Mouse (Mus musculus): ENCODE results near the gene Asic1.

The Asic1 gene

DNA sequence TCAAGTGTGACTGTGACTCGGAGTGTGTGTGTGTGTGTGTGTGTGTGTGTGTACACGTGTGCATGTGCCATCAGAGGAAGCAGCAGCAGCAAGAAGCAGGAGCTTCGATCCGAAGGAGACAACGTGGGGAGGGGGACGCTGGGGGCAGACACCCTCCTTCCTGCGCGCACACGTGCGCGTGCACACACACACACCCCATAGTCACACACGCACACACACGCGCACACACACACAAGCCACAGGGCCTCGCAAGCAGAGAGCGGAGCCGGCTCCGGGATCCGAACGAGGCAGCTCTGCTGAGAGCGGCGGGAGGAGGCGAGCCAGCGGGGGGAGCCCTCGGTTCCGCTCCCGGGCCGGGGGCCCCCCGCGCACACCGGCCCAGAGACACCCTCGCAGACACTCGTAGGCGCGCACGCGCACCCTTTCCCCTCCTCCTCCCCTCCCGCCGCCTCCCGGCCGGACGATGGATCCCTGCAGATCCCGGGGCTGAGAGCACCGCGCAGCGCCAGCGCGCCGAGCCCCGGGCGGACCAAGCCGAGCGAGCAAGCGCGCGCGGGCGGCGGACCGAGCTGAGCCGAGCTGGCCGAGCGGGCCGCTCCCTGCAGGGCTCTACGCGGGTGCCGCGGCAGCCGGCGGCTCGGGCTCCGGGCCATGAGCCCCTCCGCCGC lies at the start of gene Asic1:
Gene Asic1, plus strand, starts transcription at position 215 of the 668 bp plus-strand sequence.
- peak; percentile 35 to 40 for DNase-seq

DNA sequence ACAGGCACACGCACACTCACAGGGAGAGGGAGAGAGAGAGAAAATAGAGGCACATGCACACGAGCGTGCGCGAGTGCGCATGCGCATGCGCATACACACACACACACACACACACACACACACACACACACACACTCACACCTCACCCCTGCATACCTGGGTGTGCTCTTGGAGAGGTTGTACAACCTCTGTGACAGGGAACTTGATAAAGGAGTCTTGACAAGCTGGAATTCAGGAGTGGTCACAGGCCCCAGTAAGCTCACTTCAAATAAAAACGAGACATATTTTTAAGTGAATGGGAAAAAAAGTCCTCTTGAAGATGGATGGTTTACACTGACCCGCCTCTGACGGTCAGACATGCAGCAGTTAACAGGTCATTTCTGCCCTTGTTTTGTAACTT lies 48.1 kb upstream of the Asic1 start:
- no peak for DNase-seq

DNA sequence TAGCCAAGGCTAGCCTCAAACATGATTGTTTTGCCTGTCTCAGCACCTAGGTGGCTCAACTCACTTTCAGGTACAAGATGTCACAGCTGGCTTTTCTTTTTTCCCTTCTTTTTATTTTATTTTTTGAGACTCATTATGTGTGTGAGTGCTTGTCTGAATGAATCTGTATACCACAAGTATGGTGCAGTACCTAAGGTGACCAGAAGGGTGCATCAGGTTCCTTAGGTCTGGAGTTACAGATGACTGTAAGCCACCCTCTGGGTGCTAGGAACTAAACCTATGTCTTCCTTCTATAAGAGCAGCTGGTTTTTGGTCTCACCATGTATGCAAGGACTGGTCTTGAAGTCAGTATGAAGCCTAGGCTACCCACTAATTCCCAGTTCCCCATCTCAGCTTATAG lies 38.5 kb upstream of the Asic1 start:
- DNase-seq = no peak

DNA sequence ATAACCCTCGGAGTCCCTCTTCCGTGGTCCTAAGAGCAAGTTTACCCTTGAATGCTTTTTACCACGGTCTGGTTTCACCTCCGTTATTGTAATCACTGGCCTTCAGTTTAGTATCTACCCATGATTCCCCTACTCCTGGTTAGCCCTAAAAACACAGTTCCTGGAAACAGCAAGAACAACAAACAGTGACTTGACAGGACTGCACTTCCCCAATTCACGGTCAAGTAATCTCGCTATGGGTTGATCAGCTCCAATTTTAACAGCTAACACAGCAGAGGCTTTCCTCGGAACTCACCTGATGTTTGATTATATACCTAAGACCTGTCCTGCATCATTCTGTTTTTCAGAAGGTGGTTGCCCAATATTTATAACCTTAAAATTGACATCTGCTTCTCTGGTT lies 35.5 kb upstream of the Asic1 start:
- DNase-seq = no peak

DNA sequence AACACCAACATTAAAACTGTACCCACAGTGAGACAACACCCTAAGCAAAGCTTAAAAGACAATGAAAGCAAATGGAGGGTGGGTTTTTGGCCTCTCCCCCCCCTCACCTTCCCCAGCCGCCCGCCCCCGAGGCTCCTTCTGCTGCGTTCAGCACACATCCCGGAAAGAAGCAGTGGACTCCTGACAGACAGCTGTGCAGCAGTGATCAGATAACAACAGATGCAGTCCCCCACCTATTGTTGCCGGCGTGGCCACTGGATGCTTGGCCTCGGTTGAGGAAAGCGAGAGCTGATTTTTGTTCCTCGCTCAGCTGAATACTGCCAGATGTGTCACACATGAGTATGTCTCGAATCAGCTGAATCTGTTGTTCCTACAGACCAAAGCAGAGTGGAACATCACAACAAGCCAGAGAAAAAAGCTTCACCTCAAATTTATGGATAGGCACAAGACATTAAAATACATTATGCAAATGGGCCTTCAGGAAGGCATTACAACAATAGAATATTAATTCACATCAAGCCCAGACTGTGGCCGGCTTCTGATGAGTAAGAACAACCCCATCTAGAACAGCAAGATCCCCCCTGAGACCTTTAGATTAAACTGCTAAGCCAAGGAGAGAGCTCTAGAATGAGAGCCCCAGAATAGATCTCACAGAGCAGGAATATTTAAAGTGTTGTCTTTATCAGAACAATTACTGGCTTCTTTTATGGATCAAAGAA lies 32.6 kb upstream of the Asic1 start:
- DNase-seq = no peak

DNA sequence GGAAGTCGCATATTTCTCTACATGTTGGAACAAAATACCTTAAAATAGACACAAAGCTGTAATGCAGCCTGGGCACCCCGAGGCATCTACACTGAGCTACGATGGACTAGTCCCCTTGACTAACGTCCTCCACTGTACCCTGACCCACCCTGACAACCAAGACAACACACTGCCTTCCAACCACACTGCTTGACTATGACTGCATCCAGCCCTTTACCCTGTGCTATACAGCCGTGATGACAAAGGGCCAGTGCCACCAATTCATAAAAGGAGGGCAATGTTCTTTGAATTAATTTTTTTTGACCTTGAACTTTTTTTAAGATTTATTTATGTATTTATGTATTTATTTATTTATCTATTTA lies 32.1 kb upstream of the Asic1 start:
- DNase-seq = no peak

DNA sequence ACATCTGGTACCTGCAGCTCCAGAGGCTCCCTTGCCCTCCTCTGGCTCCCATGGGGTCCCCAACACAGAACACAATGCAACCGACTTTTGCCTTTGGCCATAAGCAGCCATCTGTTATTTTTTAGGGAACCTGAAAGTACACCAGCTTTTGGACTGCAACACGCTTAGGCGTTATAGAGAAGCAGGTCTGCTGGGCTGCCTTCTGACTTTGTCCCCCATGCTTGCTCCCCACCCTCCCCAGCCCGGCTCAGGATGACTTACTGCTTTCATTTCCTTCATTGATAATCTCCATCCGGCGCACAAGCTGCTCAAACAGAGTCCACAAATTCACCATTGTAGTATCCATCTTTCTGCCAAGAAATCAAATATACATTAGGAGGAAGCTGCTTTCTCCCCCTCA lies 27.5 kb upstream of the Asic1 start:
- DNase-seq = no peak

DNA sequence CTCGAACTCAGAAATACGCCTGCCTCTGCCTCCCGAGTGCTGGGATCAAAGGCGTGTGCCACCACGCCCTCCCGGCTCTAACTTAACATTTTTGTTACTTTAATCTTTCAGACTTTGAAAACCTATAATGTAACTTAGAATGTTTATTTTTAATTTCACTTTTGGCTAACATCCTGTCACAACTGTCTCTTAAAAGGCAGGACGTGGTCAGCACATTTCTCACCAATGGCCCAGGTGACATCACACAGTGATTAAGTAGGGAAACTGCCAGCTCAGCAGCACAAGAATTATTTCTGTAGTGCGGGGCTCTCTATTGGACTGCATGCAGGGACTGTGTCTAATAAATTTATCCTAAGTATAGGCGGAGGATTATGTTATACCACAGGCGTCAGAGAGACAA lies 26.3 kb upstream of the Asic1 start:
- DNase-seq = no peak

DNA sequence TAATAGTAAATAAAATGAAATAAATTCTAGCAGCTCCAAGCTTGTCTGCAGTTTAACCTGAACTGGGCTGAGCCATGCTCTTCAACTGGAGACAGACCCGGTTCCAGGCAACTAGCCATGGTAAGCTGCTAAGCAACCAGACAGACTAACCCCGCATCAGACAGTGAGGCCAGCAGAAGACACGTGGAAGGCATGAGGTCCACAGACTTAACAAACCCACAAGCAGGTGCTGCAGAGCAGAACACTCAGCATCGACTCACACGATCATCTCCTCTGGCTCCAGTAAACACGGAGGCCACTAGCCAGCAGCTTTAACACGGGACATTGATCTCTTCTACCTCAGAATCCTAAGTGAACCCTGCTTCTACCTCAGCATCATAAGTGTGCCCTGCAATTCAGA lies 25.4 kb upstream of the Asic1 start:
- DNase-seq = no peak

DNA sequence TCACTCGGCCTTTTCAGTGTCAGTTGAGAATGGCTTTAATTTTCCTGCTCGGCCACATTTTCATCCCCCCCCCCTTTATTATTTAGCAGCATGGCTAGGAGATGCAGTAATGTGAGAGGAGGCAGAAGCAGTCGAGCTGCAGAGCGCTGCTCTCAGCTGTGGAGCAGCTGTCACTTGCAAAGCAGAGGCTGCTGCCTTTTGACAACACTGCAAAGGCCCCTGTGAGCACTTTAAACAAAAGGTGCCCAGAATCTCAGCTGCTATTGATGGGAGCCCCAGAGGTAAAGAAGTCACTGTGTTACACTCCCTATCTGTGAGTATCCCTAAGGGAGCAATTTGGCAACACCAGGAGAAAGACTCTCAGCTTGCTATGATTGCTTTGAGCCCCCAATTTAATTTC lies 21.8 kb upstream of the Asic1 start:
- no peak for DNase-seq

DNA sequence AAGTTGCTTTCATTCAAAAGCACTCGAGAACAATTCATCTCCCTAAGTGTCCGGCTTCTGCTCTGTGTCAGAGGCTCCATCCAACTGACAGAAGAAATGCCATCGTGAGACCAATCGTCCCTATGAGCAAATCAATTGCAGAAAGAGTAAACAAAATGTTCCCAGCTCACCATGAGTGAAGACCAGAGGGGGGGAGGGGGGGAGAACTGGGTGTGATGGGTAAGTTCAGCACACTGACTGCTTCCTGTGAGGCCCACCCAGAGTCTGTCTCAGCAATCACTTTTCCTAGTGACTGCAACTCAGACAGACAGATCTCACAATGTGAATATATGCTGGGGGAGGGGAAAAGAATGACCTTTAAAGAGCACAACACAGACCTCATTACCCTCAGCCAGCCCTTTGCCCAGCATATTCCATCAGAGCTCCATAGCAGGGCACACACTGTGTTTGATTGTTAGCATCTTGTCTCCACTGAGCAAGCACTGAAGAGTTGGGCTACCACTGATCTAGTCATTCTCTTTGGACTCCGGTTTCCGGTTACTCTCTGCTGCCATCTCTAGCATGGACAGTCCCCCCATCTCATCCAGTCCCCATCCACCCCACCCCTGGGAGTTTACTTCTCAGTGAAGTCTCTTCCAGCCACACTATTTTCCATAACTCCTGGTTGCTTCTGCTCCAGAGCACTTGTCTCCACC lies 21.0 kb upstream of the Asic1 start:
- DNase-seq = no peak

DNA sequence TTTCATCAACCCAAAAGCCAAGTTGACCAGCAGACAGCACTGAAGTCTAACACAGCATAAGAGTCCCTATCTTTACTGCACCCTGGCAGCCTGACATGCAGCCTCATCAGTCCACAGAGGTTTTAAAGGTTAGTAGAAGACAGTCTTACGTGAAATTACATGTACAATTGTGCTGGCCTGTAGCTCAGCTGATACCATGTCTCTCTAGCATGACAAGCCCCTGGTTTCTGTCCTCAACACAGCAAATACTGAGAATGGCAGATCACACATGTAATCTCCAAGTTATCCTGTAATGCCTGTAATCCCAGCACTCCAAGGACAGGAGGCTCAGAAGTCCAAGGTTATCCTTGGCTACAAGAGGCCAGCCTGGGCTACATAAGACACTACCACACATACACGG lies 19.9 kb upstream of the Asic1 start:
- no peak for DNase-seq

DNA sequence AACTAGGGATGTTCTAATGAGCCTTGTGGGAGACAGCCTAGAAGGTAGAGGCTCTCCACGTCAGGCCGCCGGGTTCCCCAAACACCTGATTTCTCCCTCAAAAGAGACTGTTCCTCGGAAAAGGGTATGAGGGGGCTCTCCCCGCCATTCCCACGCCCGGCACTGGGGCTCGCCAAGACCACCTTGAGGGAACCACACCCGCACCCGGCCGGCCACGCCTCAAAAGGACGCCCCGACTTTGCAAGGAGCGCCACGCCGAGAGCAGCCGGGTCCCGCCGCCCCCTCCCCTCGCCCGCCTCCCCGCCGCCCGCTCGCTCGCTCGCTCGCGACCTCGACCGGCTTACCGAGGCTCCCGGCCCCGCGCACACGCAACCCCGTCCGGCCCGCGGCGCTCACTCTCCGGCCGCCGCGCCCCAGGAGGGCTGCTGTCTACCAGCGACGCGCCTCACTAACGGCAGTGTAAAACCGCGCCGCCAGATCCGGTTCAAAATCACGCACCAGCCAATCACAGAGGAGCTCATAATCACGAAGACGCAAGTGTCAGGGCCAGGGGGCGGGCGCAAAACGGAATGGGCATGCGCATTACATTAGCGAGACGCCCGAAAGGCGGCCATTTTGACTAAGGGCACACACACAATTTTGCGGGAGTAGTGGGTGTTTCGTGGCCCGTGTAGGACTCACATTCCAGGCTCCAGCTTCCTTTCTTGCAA lies 18.9 kb upstream of the Asic1 start, which contains the start of gene Racgap1:
Gene Racgap1, minus strand, starts transcription at position 494 of the 710 bp plus-strand sequence.
- DNase-seq = peak; percentile 96 to 99

DNA sequence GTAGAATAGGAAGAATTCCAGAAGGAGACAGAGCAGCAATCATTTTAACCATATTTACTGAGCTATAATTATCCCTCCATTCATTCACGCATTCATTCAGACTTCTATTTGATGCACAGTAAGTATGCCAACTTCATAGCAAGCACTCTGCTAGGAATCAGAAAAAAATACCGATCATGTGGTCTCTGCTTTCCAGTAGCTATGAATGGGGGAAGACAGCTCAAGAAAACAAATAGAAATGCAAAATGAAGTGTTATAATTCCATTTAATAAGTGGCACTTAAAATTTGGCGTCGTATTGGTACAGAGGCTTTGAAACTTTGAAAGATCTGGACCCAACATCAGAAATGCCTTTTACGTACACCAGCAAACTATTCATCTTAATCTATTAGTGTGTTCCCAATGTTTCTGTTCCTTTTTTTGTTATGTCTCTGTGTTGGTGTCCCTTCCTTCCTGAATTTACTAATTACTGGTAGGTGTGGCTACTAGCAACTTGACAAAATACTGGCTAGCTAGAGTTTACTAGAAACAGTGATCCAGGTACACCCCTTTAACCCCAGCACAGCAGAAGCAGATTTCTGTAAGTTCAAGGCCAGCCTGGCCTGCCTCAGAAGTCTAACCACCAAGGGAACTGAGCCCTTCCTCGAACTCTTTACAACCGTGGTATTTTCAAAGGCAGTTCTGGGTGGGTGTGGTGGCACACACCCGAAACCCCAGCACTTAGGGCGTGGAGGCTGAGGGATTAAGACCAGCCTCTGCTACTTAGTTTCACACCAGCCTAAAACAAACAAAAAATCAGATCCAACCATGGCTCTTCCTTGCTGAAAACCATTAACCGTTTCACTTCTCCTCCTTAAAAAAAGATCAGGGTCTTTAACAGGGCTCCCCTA lies 17.9 kb upstream of the Asic1 start:
- DNase-seq = no peak

DNA sequence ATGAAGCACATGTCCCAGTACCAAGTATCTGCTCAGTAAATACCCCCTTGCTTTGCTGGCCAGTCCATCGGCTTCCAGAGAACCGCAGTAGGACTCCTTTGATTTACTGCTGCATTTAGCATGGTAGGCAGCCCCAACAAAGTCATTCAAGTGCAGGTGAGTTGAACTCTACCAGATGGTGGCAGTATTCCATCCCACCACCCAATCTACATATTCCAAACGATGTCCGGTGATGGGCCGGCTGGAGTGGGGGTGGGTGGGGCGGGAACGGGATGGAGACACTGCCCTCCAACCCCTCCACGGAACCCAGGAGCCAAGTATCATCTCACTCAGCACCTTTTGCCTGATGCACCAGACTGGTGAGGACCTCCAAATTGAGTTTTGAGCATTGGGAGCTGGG lies 16.9 kb upstream of the Asic1 start:
- DNase-seq = no peak

DNA sequence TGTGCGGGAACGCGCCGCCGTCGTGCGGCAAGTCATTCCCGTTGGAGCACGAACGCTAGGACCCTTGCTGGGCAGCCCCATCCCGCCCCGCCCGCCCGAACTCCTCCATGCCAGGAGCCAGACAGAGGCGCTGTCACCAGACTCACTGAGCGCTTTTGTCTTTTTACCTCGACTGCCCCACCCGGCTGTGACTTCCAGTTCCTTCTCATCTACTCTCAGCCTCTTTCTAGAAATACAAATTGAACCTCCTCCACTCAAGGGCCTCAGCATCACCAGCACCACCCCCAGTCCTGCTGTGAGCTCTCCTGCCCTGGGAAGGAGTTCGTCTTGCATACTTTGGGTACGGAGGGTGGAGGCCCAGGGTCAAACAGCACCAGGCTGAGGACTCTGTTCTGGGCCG lies 16.3 kb upstream of the Asic1 start:
- no peak for DNase-seq

DNA sequence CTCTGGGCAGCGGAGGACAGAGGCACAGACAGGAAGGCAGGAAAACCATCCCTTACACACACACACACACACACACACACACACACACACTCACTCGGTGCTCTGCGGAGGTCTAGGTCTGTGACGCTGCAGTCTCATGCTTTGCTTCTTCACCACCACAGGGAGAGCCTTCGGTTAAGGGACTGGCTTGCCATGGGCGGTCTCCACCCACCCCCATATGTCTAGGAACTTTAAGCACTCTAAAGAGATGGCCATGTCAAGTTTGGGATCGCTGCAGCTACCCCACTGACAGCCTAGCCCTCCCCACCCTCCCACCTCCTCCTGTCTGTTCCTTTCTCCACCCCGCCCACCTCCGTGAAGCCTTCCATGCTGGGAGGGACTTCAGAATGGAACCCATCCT lies 14.2 kb upstream of the Asic1 start:
- DNase-seq = no peak

DNA sequence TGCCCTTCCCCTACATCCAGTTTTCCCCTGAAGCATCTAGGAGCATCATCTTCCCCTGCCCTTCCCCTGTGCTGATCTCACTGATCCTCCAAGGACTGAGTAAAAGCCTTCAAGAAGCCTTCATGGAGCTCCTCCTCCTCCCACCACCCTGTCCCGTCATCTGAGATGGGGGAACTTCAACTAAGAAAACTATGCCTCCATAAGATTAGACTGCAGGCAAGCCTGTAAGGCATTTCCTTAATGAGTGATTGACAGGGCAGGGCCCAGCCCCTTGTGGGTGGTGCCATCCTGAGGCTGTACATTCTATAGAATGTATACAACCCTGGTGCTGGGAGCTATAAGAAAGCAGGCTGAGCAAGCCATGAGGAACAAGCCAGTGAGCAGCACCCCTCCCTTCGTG lies 11.7 kb upstream of the Asic1 start:
- no peak for DNase-seq

DNA sequence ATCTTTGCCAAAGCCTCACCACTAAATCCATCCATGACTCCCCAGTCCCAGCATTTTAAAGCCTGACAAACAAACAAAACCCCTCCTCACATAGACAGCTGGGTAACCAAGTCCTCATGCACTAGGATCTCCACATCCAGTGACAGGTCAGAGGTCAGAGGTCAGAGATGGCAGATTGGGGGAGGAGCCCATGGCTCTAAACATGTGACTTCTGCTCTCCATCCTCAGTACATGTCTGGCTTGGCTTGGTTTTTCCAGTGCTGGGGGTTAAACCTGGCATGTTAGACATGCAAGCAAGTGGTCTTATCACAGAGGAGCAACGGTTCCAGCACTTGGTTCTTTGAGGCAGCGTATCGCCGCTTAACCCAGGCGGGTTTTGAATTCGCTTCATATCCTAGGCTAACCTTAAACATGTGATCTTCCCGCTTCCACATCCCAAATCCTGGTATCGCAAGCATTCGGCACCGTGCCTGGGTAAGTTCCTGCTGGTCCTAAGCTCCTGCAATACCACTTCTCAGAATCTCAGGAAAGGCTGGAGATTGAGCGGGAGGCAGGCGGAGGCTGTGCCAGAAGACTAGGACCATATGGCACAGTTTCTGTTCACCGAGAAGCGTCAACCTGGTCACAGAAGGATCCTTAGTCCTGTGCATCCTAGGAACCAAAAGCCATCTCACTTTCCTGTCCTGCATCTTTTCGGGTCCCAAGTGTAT lies 8.9 kb upstream of the Asic1 start:
- no peak for DNase-seq

DNA sequence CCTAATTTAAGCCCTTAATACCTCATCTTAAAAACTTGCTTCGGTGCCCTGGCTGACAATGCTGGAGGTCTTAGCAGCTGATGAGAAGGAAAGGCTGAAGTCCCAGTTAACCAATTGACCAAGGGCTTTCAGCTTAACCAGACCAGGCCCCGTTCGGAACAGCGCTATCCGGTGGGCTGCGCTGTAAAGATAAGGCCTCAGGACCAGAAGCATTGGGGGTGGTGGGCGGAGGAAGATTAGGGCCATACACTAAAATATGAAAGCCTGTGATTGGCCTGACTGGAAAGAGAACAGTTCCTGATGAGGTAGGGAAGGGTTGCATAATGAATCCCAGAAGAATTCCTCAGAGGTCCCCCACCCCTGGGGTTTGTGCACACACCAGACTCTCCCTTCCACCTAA lies 7.8 kb upstream of the Asic1 start:
- no peak for DNase-seq

DNA sequence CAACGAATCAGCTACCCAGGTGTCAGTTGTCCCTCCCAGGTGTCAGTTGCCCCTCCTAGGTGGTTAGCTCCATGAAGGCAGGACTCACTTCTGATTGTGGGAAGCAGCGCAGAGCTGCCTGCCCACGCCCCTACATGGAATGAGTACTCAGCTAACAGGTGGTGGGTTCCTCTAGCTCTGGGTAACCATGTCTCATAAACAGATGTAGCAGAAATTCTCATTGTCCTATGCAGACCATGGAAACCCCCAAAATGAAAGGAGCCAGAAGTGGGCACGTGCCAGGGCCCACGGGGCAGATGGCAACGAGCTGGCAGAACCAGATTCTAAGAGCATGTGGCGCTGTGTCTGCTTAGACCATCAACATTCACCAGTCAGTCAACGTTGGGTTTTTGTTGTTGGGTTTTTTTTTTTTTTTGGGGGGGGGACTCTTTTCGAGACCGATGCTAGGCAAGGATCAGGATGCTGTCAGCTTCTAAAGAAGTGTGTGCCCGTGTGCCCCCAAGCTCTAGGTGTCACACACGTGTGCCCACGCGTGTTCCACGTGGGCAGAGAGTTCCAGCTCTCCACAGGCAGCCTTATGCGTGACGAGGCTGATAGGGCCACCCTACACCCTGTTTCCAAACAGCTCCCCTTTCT lies 6.1 kb upstream of the Asic1 start:
- no peak for DNase-seq
